Mouse (Mus musculus): ENCODE measurements around the gene Rasl10a. TPM values are rescaled to one million over a fixed set of nuclear protein-coding genes. Genes with fewer than 3 reads are reported as not detected.

The Rasl10a gene
- polyA plus RNA-seq, 1 experiment from 2014 or later: 0.66 TPM

DNA sequence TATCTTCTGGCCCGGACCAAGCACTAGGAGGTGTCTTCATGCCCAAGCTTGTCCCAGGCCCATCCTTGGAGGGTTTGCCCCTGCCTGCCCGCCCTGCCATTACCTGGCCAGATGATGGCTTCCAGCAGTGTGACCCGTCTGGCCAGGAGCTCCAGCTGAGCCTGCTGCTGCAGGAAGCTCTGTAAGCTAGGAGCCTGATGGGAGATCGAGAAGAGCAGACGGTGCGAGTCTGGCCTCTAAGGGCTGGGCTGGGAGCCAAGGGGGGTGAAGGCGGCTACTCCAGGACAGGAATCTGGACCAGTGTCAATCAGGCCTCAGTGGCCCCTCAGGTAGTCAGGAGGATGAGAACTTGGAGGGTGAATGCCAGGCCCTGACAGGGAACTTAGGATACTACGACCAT, 51.5 kb downstream of the Rasl10a start:
- 71% methylated on average over 8 of the region's 8 CpGs for WGBS (ENCODE audit: insufficient replicate concordance)
- no peaks in the 10 kb centered on the region for H3K4me1 ChIP-seq (ENCODE audit: insufficient read depth)
- 0 out of 2 replicates have a peak, but pooled peaks cover 5% of the 10 kb centered on the region for H3K36me3 ChIP-seq (replicated peaks; ENCODE audit: insufficient read depth, low read length)
- no peak overlapping the region for H3K4me3 ChIP-seq (ENCODE audit: low read depth, low read length)
- no peak for TF ChIP-seq EP300 (IDR thresholded peaks at IDR 0.05; ENCODE audit: low read depth)
- no peak for TF ChIP-seq CTCF (IDR thresholded peaks at IDR 0.05; ENCODE audit: low read depth)
- H3K9me3 ChIP-seq (ENCODE audit: low read length): no peaks in the 10 kb centered on the region
- H3K4me2 ChIP-seq (ENCODE audit: low read depth, low read length): no peak overlapping the region
- ATAC-seq: no peak
- H3K27me3 ChIP-seq (ENCODE audit: insufficient read depth, low read length): no peaks in the 10 kb centered on the region
- H3K9ac ChIP-seq (replicated peaks): no peak overlapping the region
- no peak for DNase-seq
- H3K27ac ChIP-seq (ENCODE audit: low read depth): no peak overlapping the region

Small RNA genes within 50 kb of the gene (microRNA-seq; reads per million reads assigned to microRNA genes)
- 1.6 reads per million for gene Gm47296

Other genes with a start within 250 kb of the Rasl10a start
- 5.8 and 7.9 TPM in 2 replicates for gene Nf2, start 208.6 kb upstream of the Rasl10a start, polyA plus RNA-seq (2015; fragmentation: Nextera tagmentation; extraction: Ambion mirVana)
- 135 and 136 TPM in 2 replicates for gene Nipsnap1, start 184.2 kb upstream of the Rasl10a start, polyA plus RNA-seq (2015; fragmentation: Nextera tagmentation; extraction: Ambion mirVana)
- gene Thoc5, start 162.8 kb upstream of the Rasl10a start, polyA plus RNA-seq (2015; fragmentation: Nextera tagmentation; extraction: Ambion mirVana): 7.8 and 8.3 TPM in 2 replicates
- gene Nefh, start 110.1 kb upstream of the Rasl10a start, polyA plus RNA-seq (2015; fragmentation: Nextera tagmentation; extraction: Ambion mirVana): 0.16 and 0.18 TPM in 2 replicates
- 40.7 and 46.3 TPM in 2 replicates for gene Ap1b1, start 71.3 kb upstream of the Rasl10a start, polyA plus RNA-seq (2015; fragmentation: Nextera tagmentation; extraction: Ambion mirVana)
- 14.9 TPM in 2 replicates for gene Gas2l1, start 7.2 kb downstream of the Rasl10a start, polyA plus RNA-seq (2015; fragmentation: Nextera tagmentation; extraction: Ambion mirVana)
- 14.4 and 14.9 TPM in 2 replicates for gene Rhbdd3, start 40.8 kb downstream of the Rasl10a start, polyA plus RNA-seq (2015; fragmentation: Nextera tagmentation; extraction: Ambion mirVana)
- gene Ewsr1, start 41.1 kb downstream of the Rasl10a start, polyA plus RNA-seq (2015; fragmentation: Nextera tagmentation; extraction: Ambion mirVana): 146 and 157 TPM in 2 replicates
- 4.0 and 4.8 TPM in 2 replicates for gene Emid1, start 94.1 kb downstream of the Rasl10a start, polyA plus RNA-seq (2015; fragmentation: Nextera tagmentation; extraction: Ambion mirVana)
- 1.8 and 2.2 TPM in 2 replicates for gene Kremen1, start 203.4 kb downstream of the Rasl10a start, polyA plus RNA-seq (2015; fragmentation: Nextera tagmentation; extraction: Ambion mirVana)